Mouse (Mus musculus) stomach, postnatal 0 days (tissue): ENCODE data around the gene Tpcn1. TPM values are rescaled to one million over a fixed set of nuclear protein-coding genes. Genes with fewer than 3 reads are reported as not detected.

ENCODE experiments used
- ATAC-seq: fragments of 200-750 bp; cut with Nextera tagmentation; 2 replicates; pipeline ENCODE4 v1.8.0; 2017; ENCODE audit not compliant: low FRiP score, low TSS enrichment
- DNase-seq: peaks from one replicate; pipeline ENCODE4 v3.0.0-alpha.2; 2016; ENCODE audit warnings: low spot score
- H3K27ac ChIP-seq: fragments of 300-500 bp; sonication (generic); replicated peaks from 2 replicates; pipeline ENCODE4 v1.5.1; 2014; ENCODE audit warnings: mild to moderate bottlenecking, control low read depth
- H3K27me3 ChIP-seq: fragments of 300-500 bp; sonication (generic); 2 replicates; pipeline ENCODE4 v1.6.1; 2014; ENCODE audit warnings: low read length; ENCODE audit not compliant: control insufficient read depth, insufficient read depth
- H3K36me3 ChIP-seq: fragments of 300-500 bp; sonication (generic); 2 replicates; pipeline ENCODE4 v1.6.1; 2014; ENCODE audit warnings: low read length, mixed read lengths; ENCODE audit not compliant: control insufficient read depth, insufficient read depth
- H3K4me1 ChIP-seq: fragments of 300-500 bp; sonication (generic); replicated peaks from 2 replicates; pipeline ENCODE4 v1.6.1; 2014; ENCODE audit warnings: antibody characterized with exemption; ENCODE audit not compliant: control insufficient read depth, insufficient read depth
- H3K4me2 ChIP-seq: fragments of 300-500 bp; sonication (generic); replicated peaks from 2 replicates; pipeline ENCODE4 v1.6.1; 2014; ENCODE audit warnings: low read depth, mild to moderate bottlenecking, control low read depth, moderate library complexity
- H3K4me3 ChIP-seq: fragments of 300-500 bp; sonication (generic); 2 replicates; pipeline ENCODE4 v1.5.1; 2014; ENCODE audit warnings: low read depth, low read length, control low read depth
- H3K9ac ChIP-seq: fragments of 300-500 bp; sonication (generic); 2 replicates; pipeline ENCODE4 v1.6.1; 2014; ENCODE audit warnings: mild to moderate bottlenecking, low read length, control low read depth, mixed read lengths
- H3K9me3 ChIP-seq: fragments of 300-500 bp; sonication (generic); 2 replicates; pipeline ENCODE4 v1.6.1; 2016; ENCODE audit warnings: low read length; ENCODE audit not compliant: control insufficient read depth
- CTCF ChIP-seq: IDR thresholded peaks from 2 replicates; pipeline ENCODE4 v1.5.1; 2016; ENCODE audit warnings: antibody characterized with exemption, low read depth, mild to moderate bottlenecking, moderate library complexity
- EP300 ChIP-seq: optimal IDR thresholded peaks from 2 replicates; pipeline ENCODE3; 2016; ENCODE audit warnings: antibody characterized with exemption
- WGBS: fragments of 180-500 bp; shearing (Covaris S2); extraction: QIAGEN DNeasy Blood & Tissue Kit; methylation state at CpG from one replicate; pipeline ENCODE4 v1.1.7; 2014; 5-methylcytosine and 5-hydroxymethylcytosine counted together
- polyA plus RNA-seq: library from polyadenylated mRNA; unstranded; fragments of >200 nt; fragmentation: Nextera tagmentation; extraction: Ambion mirVana; gene quantifications from 2 replicates; pipeline ENCODE4 v1.2.1, GENCODE M21; 2015

The Tpcn1 gene
- polyA plus RNA-seq, 1 experiment from 2014 or later, result 12.7 TPM

- Histone ChIP-seq H3K9me3 (no peaks in the 10 kb centered on the region), H3K9ac (peak overlapping the region; percentile 79), H3K4me1 (peaks cover 4% of the 10 kb centered on the region), H3K36me3 (0 out of 2 replicates have a peak, but pooled peaks cover 3% of the 10 kb centered on the region), H3K27ac (peak overlapping the region; percentile 91), H3K4me2 (peak overlapping the region; percentile 90), H3K4me3 (peak overlapping the region; percentile 72), H3K27me3 (no peaks in the 10 kb centered on the region)
- TF ChIP-seq CTCF, result no peak
- no peak for TF ChIP-seq EP300
- ATAC-seq (peak; percentile 95), DNase-seq (peak; percentile 100)
- under 1% methylated on average over 69 of the region's 69 CpGs for WGBS
Measured at GRCm38 (mm10) chr5:120612822-120613604, 24.5 kb upstream of the Tpcn1 start.

- H3K9ac ChIP-seq, result peak within 1 kb of the TSS; percentile 79
- TF ChIP-seq EP300, result no peak
- TF ChIP-seq CTCF, result no peak
- peak within 1 kb of the TSS; percentile 91 for H3K27ac ChIP-seq
- H3K4me1 ChIP-seq, result peaks cover 4% of the 10 kb centered on the region
- H3K9me3 ChIP-seq, result no peaks in the 10 kb centered on the region
- peak within 1 kb of the TSS; percentile 90 for H3K4me2 ChIP-seq
- ATAC-seq (peak; percentile 85), DNase-seq (peak; percentile 95)
- H3K36me3 ChIP-seq, result 0 out of 2 replicates have a peak, but pooled peaks cover 3% of the 10 kb centered on the region
- under 1% methylated on average over 22 of the region's 22 CpGs for WGBS
- H3K27me3 ChIP-seq, result no peaks in the 10 kb centered on the region
- peak within 1 kb of the TSS; percentile 72 for H3K4me3 ChIP-seq
Measured at GRCm38 (mm10) chr5:120612442-120612821, 24.0 kb upstream of the Tpcn1 start, which contains the start of the genes Rita1 and Ddx54. Gene Rita1 (minus strand): TSS chr5:120612589. Gene Ddx54 (plus strand): TSS chr5:120612739.

- Histone ChIP-seq H3K27ac (no peak overlapping the region), H3K4me2 (peak overlapping the region; percentile 85), H3K27me3 (no peaks in the 10 kb centered on the region), H3K4me3 (peak overlapping the region; percentile 72), H3K4me1 (peaks cover 4% of the 10 kb centered on the region), H3K9me3 (no peaks in the 10 kb centered on the region), H3K9ac (peak overlapping the region; percentile 63), H3K36me3 (no peaks in the 10 kb centered on the region)
- TF ChIP-seq EP300 (no peak), CTCF (no peak)
- WGBS, result 41% methylated on average over 8 of the region's 8 CpGs
- DNase-seq, result no peak
- no peak for ATAC-seq
Measured at GRCm38 (mm10) chr5:120611416-120611815, 22.9 kb upstream of the Tpcn1 start.

- ATAC-seq, result no peak
- no peak overlapping the region for H3K27ac ChIP-seq
- DNase-seq, result no peak
- 96% methylated on average over 5 of the region's 5 CpGs for WGBS
- no peaks in the 10 kb centered on the region for H3K27me3 ChIP-seq
- H3K9me3 ChIP-seq, result no peaks in the 10 kb centered on the region
- no peak overlapping the region for H3K4me3 ChIP-seq
- TF ChIP-seq CTCF (no peak), EP300 (no peak)
- H3K9ac ChIP-seq, result no peak overlapping the region; the same call in 1 of the 2 replicates
- H3K4me1 ChIP-seq, result peaks cover 4% of the 10 kb centered on the region
- H3K36me3 ChIP-seq, result no peaks in the 10 kb centered on the region
- H3K4me2 ChIP-seq, result no peak overlapping the region
Measured at GRCm38 (mm10) chr5:120610906-120611305, 22.4 kb upstream of the Tpcn1 start.

- Histone ChIP-seq H3K4me1 (peaks cover 4% of the 10 kb centered on the region), H3K27me3 (no peaks in the 10 kb centered on the region), H3K27ac (no peak overlapping the region), H3K9me3 (no peaks in the 10 kb centered on the region), H3K4me3 (no peak overlapping the region), H3K9ac (no peak overlapping the region), H3K36me3 (no peaks in the 10 kb centered on the region), H3K4me2 (no peak overlapping the region)
- WGBS, result 75% methylated on average over 16 of the region's 16 CpGs
- no peak for ATAC-seq
- TF ChIP-seq CTCF (no peak), EP300 (no peak)
- no peak for DNase-seq
Measured at GRCm38 (mm10) chr5:120609246-120609775, 20.8 kb upstream of the Tpcn1 start.

GRCm38 (mm10) chr5:120607335-120607734 lies 18.9 kb upstream of the Tpcn1 start:
- DNase-seq (no peak), ATAC-seq (no peak)
- Histone ChIP-seq H3K4me3 (no peak overlapping the region), H3K4me1 (peaks cover 4% of the 10 kb centered on the region), H3K27me3 (no peaks in the 10 kb centered on the region), H3K9me3 (no peaks in the 10 kb centered on the region), H3K4me2 (no peak overlapping the region), H3K27ac (no peak overlapping the region), H3K36me3 (no peaks in the 10 kb centered on the region), H3K9ac (no peak overlapping the region)
- no peak for TF ChIP-seq CTCF
- no peak for TF ChIP-seq EP300
- WGBS, result 77% methylated on average over 3 of the region's 3 CpGs
